Mouse (Mus musculus) heart, postnatal 0 days (tissue): ENCODE results near the gene Tekt2. TPM values are rescaled to one million over a fixed set of nuclear protein-coding genes. Genes with fewer than 3 reads are reported as not detected.
A peak's percentile ranks its signal among the peaks of the same experiment; 100 is the strongest.

Experiments used
- ATAC-seq: fragments of 200-750 bp; cut with Nextera tagmentation; 2 replicates; pipeline ENCODE4 v1.8.0; 2017; ENCODE audit warnings: low read depth, moderate number of reproducible peaks, moderate library complexity; ENCODE audit not compliant: insufficient read depth
- DNase-seq: peaks from one replicate; pipeline ENCODE4 v3.0.0-alpha.2; 2016; ENCODE audit warnings: low spot score
- H3K27ac ChIP-seq: fragments of 300-500 bp; sonication (generic); 2 replicates; pipeline ENCODE4 v1.5.1; 2014; ENCODE audit warnings: low read depth, mild to moderate bottlenecking
- H3K27me3 ChIP-seq: fragments of 300-500 bp; sonication (generic); 2 replicates; pipeline ENCODE4 v1.6.1; 2014; ENCODE audit warnings: low read length, mixed read lengths; ENCODE audit not compliant: control insufficient read depth, insufficient read depth
- H3K36me3 ChIP-seq: fragments of 300-500 bp; sonication (generic); replicated peaks from 2 replicates; pipeline ENCODE4 v1.6.1; 2014; ENCODE audit warnings: low read length, mixed read lengths; ENCODE audit not compliant: control insufficient read depth, insufficient read depth
- H3K4me1 ChIP-seq: fragments of 300-500 bp; sonication (generic); 2 replicates; pipeline ENCODE4 v1.6.1; 2014; ENCODE audit warnings: antibody characterized with exemption; ENCODE audit not compliant: control insufficient read depth, insufficient read depth
- H3K4me2 ChIP-seq: fragments of 300-500 bp; sonication (generic); 2 replicates; pipeline ENCODE4 v1.6.1; 2014; ENCODE audit warnings: low read depth, mild to moderate bottlenecking, low read length, moderate library complexity
- H3K4me3 ChIP-seq: fragments of 300-500 bp; sonication (generic); 2 replicates; pipeline ENCODE4 v1.5.1; 2014; ENCODE audit warnings: low read depth, low read length
- H3K9ac ChIP-seq: fragments of 300-500 bp; sonication (generic); replicated peaks from 2 replicates; pipeline ENCODE4 v1.6.1; 2014; ENCODE audit warnings: low read depth, low read length, mixed read lengths
- H3K9me3 ChIP-seq: fragments of 300-500 bp; sonication (generic); replicated peaks from 2 replicates; pipeline ENCODE4 v1.6.1; 2016; ENCODE audit warnings: low read length; ENCODE audit not compliant: control insufficient read depth
- CTCF ChIP-seq: IDR thresholded peaks from 2 replicates; pipeline ENCODE4 v1.5.1; 2016; ENCODE audit warnings: antibody characterized with exemption, control low read depth, low read depth
- EP300 ChIP-seq: IDR thresholded peaks from 2 replicates; pipeline ENCODE4 v1.6.1; 2016; ENCODE audit warnings: antibody characterized with exemption, low read depth
- WGBS: fragments of 180-500 bp; shearing (Covaris S2); extraction: QIAGEN DNeasy Blood & Tissue Kit; methylation state at CpG from one replicate; pipeline ENCODE4 v1.1.7; 2014; 5-methylcytosine and 5-hydroxymethylcytosine counted together
- polyA plus RNA-seq: library from polyadenylated mRNA; unstranded; fragments of >200 nt; fragmentation: Nextera tagmentation; extraction: Ambion mirVana; gene quantifications from 2 replicates; pipeline ENCODE4 v1.2.1, GENCODE M21; 2015
- total RNA-seq: library from RNA; depleted of rRNA; stranded (reverse); fragments of >200 nt; gene quantifications from 2 replicates; pipeline ENCODE4 v1.2.3, GENCODE M21; 2014; ENCODE audit warnings: low replicate concordance

Tekt2 gene
- total and polyA plus RNA-seq, 2 experiments from 2014 or later, result 0.27 TPM; not detected in 1

- 19% methylated on average over 20 of the region's 20 CpGs for WGBS
Measured at GRCm38 (mm10) chr4:126309211-126309921, 16.1 kb downstream of the Tekt2 start.

DNA sequence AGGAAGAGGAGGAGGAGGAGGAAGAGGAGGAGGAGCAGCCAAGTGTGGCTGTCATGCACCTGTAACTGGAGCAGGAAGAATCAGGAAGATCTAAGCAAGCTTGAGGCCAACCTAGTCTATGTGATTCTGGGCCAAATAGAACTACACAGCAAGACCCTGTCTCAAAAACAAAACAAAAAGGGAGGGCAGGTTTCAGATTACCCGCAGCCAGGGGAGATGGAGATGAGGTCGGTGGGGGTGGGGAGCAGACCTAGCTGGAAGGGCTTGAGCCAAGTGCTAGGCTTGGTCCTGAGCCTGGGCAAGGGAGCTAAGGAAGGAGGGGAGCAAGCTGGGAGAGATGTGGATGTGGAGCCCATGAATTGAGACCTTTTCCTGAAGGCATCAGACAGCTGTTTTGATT, 18.7 kb downstream of the Tekt2 start:
- H3K27ac ChIP-seq, result no peak overlapping the region
- 14% methylated on average over 2 of the region's 2 CpGs for WGBS
- no peak for ATAC-seq
- no peaks in the 10 kb centered on the region for H3K36me3 ChIP-seq
- H3K4me1 ChIP-seq, result 0 out of 2 replicates have a peak, but pooled peaks cover 3% of the 10 kb centered on the region
- H3K4me3 ChIP-seq, result no peak overlapping the region
- TF ChIP-seq EP300 (no peak), CTCF (no peak)
- no peak for DNase-seq
- H3K9me3 ChIP-seq, result no peaks in the 10 kb centered on the region
- H3K27me3 ChIP-seq, result peaks cover 25% of the 10 kb centered on the region
- no peak overlapping the region for H3K9ac ChIP-seq
- no peak overlapping the region for H3K4me2 ChIP-seq

More at GRCm38 (mm10) chr4:126309211-126309921, 16.1 kb downstream of the Tekt2 start:
- Histone ChIP-seq H3K27me3 (0 out of 2 replicates have a peak, but pooled peaks cover 10% of the 10 kb centered on the region), H3K4me2 (peak overlapping the region; percentile 44), H3K27ac (no peak overlapping the region), H3K4me3 (no peak overlapping the region), H3K9ac (no peak overlapping the region), H3K4me1 (0 out of 2 replicates have a peak, but pooled peaks cover 3% of the 10 kb centered on the region), H3K9me3 (no peaks in the 10 kb centered on the region), H3K36me3 (no peaks in the 10 kb centered on the region)
- DNase-seq, result peak; percentile 5
- 0 out of 2 replicates have a peak, but pooled peaks have one; percentile 9 for ATAC-seq
- TF ChIP-seq EP300 (no peak), CTCF (peak; percentile 35; the same call in 1 of the 2 replicates)

DNA sequence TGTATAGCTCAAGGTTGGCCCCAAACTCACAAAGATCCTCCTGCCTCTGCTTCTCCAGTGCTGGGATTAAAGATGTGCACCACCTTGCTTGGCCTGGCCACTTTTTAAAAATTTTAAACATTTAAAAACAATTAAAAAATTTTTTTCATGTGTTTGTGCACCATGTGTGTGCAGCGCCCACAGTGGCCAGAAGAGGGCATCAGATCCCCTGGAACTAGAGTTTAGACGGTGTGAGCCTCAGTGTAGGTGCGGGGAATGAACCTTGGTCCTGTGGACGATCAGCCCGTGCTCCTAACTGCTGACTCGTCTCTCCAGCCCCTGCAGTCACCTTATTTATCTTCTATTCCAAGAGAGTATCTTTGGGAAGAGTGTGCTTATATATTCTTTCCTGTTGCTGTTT, 19.4 kb downstream of the Tekt2 start:
- Histone ChIP-seq H3K27ac (no peak overlapping the region), H3K27me3 (peaks cover 33% of the 10 kb centered on the region), H3K9ac (no peak overlapping the region), H3K4me3 (no peak overlapping the region), H3K9me3 (no peaks in the 10 kb centered on the region), H3K4me1 (peaks cover 3% of the 10 kb centered on the region; the same call in 1 of the 2 replicates), H3K36me3 (no peaks in the 10 kb centered on the region), H3K4me2 (no peak overlapping the region)
- no peak for TF ChIP-seq EP300
- no peak for TF ChIP-seq CTCF
- 86% methylated on average over 6 of the region's 6 CpGs for WGBS
- ATAC-seq (no peak), DNase-seq (peak; percentile 1)

- WGBS, result 83% methylated on average over 1 of the region's 1 CpGs
- Histone ChIP-seq H3K4me1 (peaks cover 3% of the 10 kb centered on the region; the same call in 1 of the 2 replicates), H3K4me2 (no peak overlapping the region), H3K27ac (no peak overlapping the region), H3K4me3 (no peak overlapping the region), H3K36me3 (no peaks in the 10 kb centered on the region), H3K27me3 (peaks cover 39% of the 10 kb centered on the region), H3K9me3 (no peaks in the 10 kb centered on the region), H3K9ac (no peak overlapping the region)
- ATAC-seq (no peak), DNase-seq (no peak)
- TF ChIP-seq CTCF, result no peak
- no peak for TF ChIP-seq EP300
Measured at GRCm38 (mm10) chr4:126305428-126305827, 20.1 kb downstream of the Tekt2 start.

GRCm38 (mm10) chr4:126303877-126304276, 21.6 kb downstream of the Tekt2 start:
- Histone ChIP-seq H3K4me2 (no peak overlapping the region), H3K4me3 (no peak overlapping the region), H3K9ac (no peak overlapping the region), H3K9me3 (no peaks in the 10 kb centered on the region), H3K27me3 (peaks cover 40% of the 10 kb centered on the region), H3K4me1 (no peaks in the 10 kb centered on the region; the same call in 1 of the 2 replicates), H3K27ac (no peak overlapping the region), H3K36me3 (no peaks in the 10 kb centered on the region)
- WGBS, result 63% methylated on average over 4 of the region's 4 CpGs
- ATAC-seq (no peak), DNase-seq (no peak)
- TF ChIP-seq EP300 (no peak), CTCF (no peak)
